In the genomic region with DNA sequence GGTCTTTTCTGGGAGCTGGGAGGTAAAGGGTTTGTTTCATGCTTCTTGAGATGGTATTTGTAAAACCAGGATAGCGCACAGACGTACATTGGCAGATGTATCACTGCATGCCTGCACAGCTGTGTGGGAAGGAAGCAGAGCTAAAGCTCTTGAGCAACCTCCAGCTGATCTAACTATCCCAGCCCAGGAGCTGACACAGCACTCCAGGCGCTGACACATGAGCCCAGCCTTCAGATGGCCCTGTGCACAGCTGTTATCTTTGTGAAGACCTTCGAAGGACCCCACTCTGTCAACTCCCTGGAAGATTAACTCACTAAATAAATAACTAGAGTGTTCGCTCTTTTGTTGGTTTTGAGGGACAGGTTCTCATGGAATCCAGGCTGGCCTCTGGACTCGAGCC, we compare ENCODE assay signal across 7 mouse cellular contexts. TPM values are rescaled to one million over a fixed set of nuclear protein-coding genes. Genes with fewer than 3 reads are reported as not detected.
DNase-seq lines count a peak whose midpoint lies in the region; ATAC-seq and TF ChIP-seq lines count a peak whose summit lies in the region.

No protein-coding gene starts in this region.

- no peak overlapping the region for H3K4me3 ChIP-seq in lung, embryonic 15.5 days
- no peak overlapping the region for H3K4me3 ChIP-seq in midbrain, embryonic 14.5 days (replicated peaks; ENCODE audit: low read depth, low read length)

- peak overlapping the region; percentile 51 for H3K27ac ChIP-seq in lung, embryonic 15.5 days
- H3K27ac ChIP-seq in midbrain, embryonic 14.5 days (replicated peaks; ENCODE audit: low read depth, low read length), result no peak overlapping the region

- no peak for TF ChIP-seq CTCF in brain, embryonic 14.5 days (IDR thresholded peaks at IDR 0.05; ENCODE audit: borderline replicate concordance, extremely low read depth, insufficient read depth, insufficient read length)

- H3K36me3 ChIP-seq in lung, embryonic 15.5 days, result no peaks in the 10 kb centered on the region
- H3K36me3 ChIP-seq in midbrain, embryonic 14.5 days (ENCODE audit: control insufficient read depth, insufficient read depth, low read length), result no peaks in the 10 kb centered on the region

- ATAC-seq in lung, embryonic 15.5 days (ENCODE audit: borderline replicate concordance, extremely low read depth, low FRiP score, low TSS enrichment), result peak; percentile 91; the same call in 1 of the 2 replicates
- ATAC-seq in midbrain, embryonic 14.5 days (ENCODE audit: low FRiP score, low TSS enrichment), result no peak

- DNase-seq in adrenal gland, postnatal 10 days, result peak; percentile 51
- peak; percentile 30 for DNase-seq in brain, embryonic 14.5 days (ENCODE audit: low read depth)
- DNase-seq in heart, postnatal 25 days (ENCODE audit: low spot score), result peak; percentile 33
- no peak for DNase-seq in MN1 (ENCODE audit: low spot score)
- no peak for DNase-seq in midbrain, embryonic 14.5 days
- DNase-seq in right cerebral cortex, adult 2 months (ENCODE audit: low spot score in 2 of 2), result no peak

- 20% methylated on average over 6 of the region's 6 CpGs for WGBS in lung, embryonic 15.5 days
- WGBS in midbrain, embryonic 14.5 days, result 75% methylated on average over 6 of the region's 6 CpGs

- no peaks in the 10 kb centered on the region for H3K9me3 ChIP-seq in lung, embryonic 15.5 days
- no peaks in the 10 kb centered on the region for H3K9me3 ChIP-seq in midbrain, embryonic 14.5 days (ENCODE audit: control insufficient read depth, low read length)

- intact Hi-C loops in heart, postnatal 25 days (cut with DNase I), result no loop called here

- no peaks in the 10 kb centered on the region for H3K27me3 ChIP-seq in lung, embryonic 15.5 days
- H3K27me3 ChIP-seq in midbrain, embryonic 14.5 days (ENCODE audit: control insufficient read depth, insufficient read depth, low read length), result no peaks in the 10 kb centered on the region

- TF ChIP-seq POLR2A in brain, embryonic 14.5 days (IDR thresholded peaks at IDR 0.05; ENCODE audit: borderline replicate concordance, extremely low read depth, insufficient read depth, insufficient read length, poor library complexity, severe bottlenecking), result no peak

- 0 out of 2 replicates have a peak overlapping the region, but pooled peaks have one; percentile 10 for H3K4me2 ChIP-seq in lung, embryonic 15.5 days
- no peak overlapping the region for H3K4me2 ChIP-seq in midbrain, embryonic 14.5 days (ENCODE audit: low read length)

- H3K9ac ChIP-seq in lung, embryonic 15.5 days, result no peak overlapping the region
- no peak overlapping the region for H3K9ac ChIP-seq in midbrain, embryonic 14.5 days (replicated peaks; ENCODE audit: low read length)

- H3K4me1 ChIP-seq in lung, embryonic 15.5 days, result peaks cover 11% of the 10 kb centered on the region; the same call in 1 of the 2 replicates
- H3K4me1 ChIP-seq in midbrain, embryonic 14.5 days (ENCODE audit: control insufficient read depth, insufficient read depth, low read length), result no peaks in the 10 kb centered on the region

RNA-seq across cellular contexts. Expression of a gene that starts 48.4 kb away (rescaled TPM):
- total RNA-seq in adrenal gland, postnatal 10 days (2021), result 10 to 100 TPM; 41.8 to 65.7 TPM
- polyA plus RNA-seq in brain, embryonic 14.5 days (2012; rRNA removed), result 27.6 and 29.8 TPM in 2 replicates
- total RNA-seq in heart, postnatal 25 days (2021), result 10 to 100 TPM; 50.5 to 51.0 TPM
- 32.0 and 34.2 TPM in 2 replicates for polyA plus RNA-seq in lung, embryonic 15.5 days (2015; fragmentation: Nextera tagmentation; extraction: Ambion mirVana)
- polyA plus RNA-seq in midbrain, embryonic 14.5 days (2014; fragmentation: Nextera tagmentation; extraction: Ambion mirVana), result 26.1 and 32.2 TPM in 2 replicates

Comparison
In these comparisons a context has a peak if more than half of its experiments do, and no peak if none do; other contexts are left out.
1. DNase-seq: peak in adrenal gland, postnatal 10 days (single experiment), brain, embryonic 14.5 days (single experiment) and heart, postnatal 25 days (single experiment); none in MN1 (single experiment), midbrain, embryonic 14.5 days (single experiment) and right cerebral cortex, adult 2 months (0 of 2).